ENCODE assay signal across 7 mouse cellular contexts in genomic region chr12:15817365-15817764, GRCm38 (mm10). TPM values are rescaled to one million over a fixed set of nuclear protein-coding genes. Genes with fewer than 3 reads are reported as not detected.
DNase-seq lines count a peak whose midpoint lies in the region; ATAC-seq lines count a peak whose summit lies in the region.

No protein-coding gene starts in this region.

- DNase-seq in hindlimb bud, embryonic 11.5 days (ENCODE audit: extremely low spot score, low read depth, low spot score): peak; percentile 2
- DNase-seq in liver, embryonic 13.5 days: no peak
- DNase-seq in yolk sac, embryonic 10.5 days (ENCODE audit: low spot score): peak; percentile 34
- DNase-seq in c-Kit-positive CD71-positive TER-119-positive erythroid progenitor cells, embryonic 14.5 days (ENCODE audit: low spot score): no peak

- peak overlapping the region; percentile 93 for H3K4me3 ChIP-seq in megakaryocyte, embryonic 14.5 days (replicated peaks)
- peak overlapping the region; percentile 71 for H3K4me3 ChIP-seq in forebrain, embryonic 12.5 days (replicated peaks)
- H3K4me3 ChIP-seq in liver, embryonic 13.5 days (replicated peaks): peak overlapping the region; percentile 67

- H3K27me3 ChIP-seq in megakaryocyte, embryonic 14.5 days (replicated peaks): peaks cover 55% of the 10 kb centered on the region
- H3K27me3 ChIP-seq in forebrain, embryonic 12.5 days: no peaks in the 10 kb centered on the region
- peaks cover 54% of the 10 kb centered on the region for H3K27me3 ChIP-seq in liver, embryonic 13.5 days

- peak overlapping the region; percentile 95; the same call in 1 of the 2 replicates for H3K9ac ChIP-seq in forebrain, embryonic 12.5 days
- peak overlapping the region; percentile 51 for H3K9ac ChIP-seq in liver, embryonic 13.5 days

- 31% methylated on average over 4 of the region's 4 CpGs for WGBS in forebrain, embryonic 12.5 days
- WGBS in liver, embryonic 13.5 days (ENCODE audit: insufficient replicate concordance): 44% methylated on average over 4 of the region's 4 CpGs

- H3K4me2 ChIP-seq in forebrain, embryonic 12.5 days: peak overlapping the region; percentile 64
- peak overlapping the region; percentile 88 for H3K4me2 ChIP-seq in liver, embryonic 13.5 days

- H3K27ac ChIP-seq in forebrain, embryonic 12.5 days: peak overlapping the region; percentile 94
- H3K27ac ChIP-seq in liver, embryonic 13.5 days: no peak overlapping the region

- H3K9me3 ChIP-seq in megakaryocyte, embryonic 14.5 days: no peaks in the 10 kb centered on the region
- no peaks in the 10 kb centered on the region for H3K9me3 ChIP-seq in forebrain, embryonic 12.5 days
- no peaks in the 10 kb centered on the region for H3K9me3 ChIP-seq in liver, embryonic 13.5 days (replicated peaks)

- H3K36me3 ChIP-seq in megakaryocyte, embryonic 14.5 days (replicated peaks; ENCODE audit: low read length): no peaks in the 10 kb centered on the region
- H3K36me3 ChIP-seq in forebrain, embryonic 12.5 days (replicated peaks): no peaks in the 10 kb centered on the region
- no peaks in the 10 kb centered on the region for H3K36me3 ChIP-seq in liver, embryonic 13.5 days

- no peak for ATAC-seq in megakaryocyte, adult 5-6 weeks (ENCODE audit: poor library complexity, severe bottlenecking)
- ATAC-seq in forebrain, embryonic 12.5 days (ENCODE audit: low FRiP score): no peak
- ATAC-seq in liver, embryonic 13.5 days (ENCODE audit: low read depth): no peak

- peaks cover 40% of the 10 kb centered on the region for H3K4me1 ChIP-seq in megakaryocyte, embryonic 14.5 days
- H3K4me1 ChIP-seq in forebrain, embryonic 12.5 days: peaks cover 19% of the 10 kb centered on the region
- H3K4me1 ChIP-seq in liver, embryonic 13.5 days (replicated peaks): peaks cover 19% of the 10 kb centered on the region

RNA-seq across cellular contexts. Expression of gene Trib2, which starts 0.6 kb away (rescaled TPM):
- 2.6 and 9.2 TPM in 2 replicates for polyA plus RNA-seq in megakaryocyte, embryonic 14.5 days (2012; ENCODE audit: insufficient read depth, low replicate concordance)
- total RNA-seq in megakaryocyte, adult 5-6 weeks (2015): 0.96 and 1.0 TPM in 2 replicates
- total RNA-seq in megakaryocyte, adult 5-6 weeks (2017): 0.33 and 0.57 TPM in 2 replicates
- 81.1 and 92.2 TPM in 2 replicates for polyA plus RNA-seq in forebrain, embryonic 12.5 days (2016; fragmentation: Nextera tagmentation; extraction: Ambion mirVana)
- 2.8 and 3.4 TPM in 2 replicates for polyA plus RNA-seq in liver, embryonic 13.5 days (2015; fragmentation: Nextera tagmentation; extraction: Ambion mirVana)

Comparison
In these comparisons a context has a peak if more than half of its experiments do, and no peak if none do; other contexts are left out.
1. DNase-seq: peak in hindlimb bud, embryonic 11.5 days (single experiment) and yolk sac, embryonic 10.5 days (single experiment); none in liver, embryonic 13.5 days (single experiment) and c-Kit-positive CD71-positive TER-119-positive erythroid progenitor cells, embryonic 14.5 days (single experiment).
2. Peak in every context shown above with its lines, with median percentiles within 50 percentile points of each other: H3K4me3 ChIP-seq.